Mouse (Mus musculus): ENCODE results near the gene Ccdc88c. TPM values are rescaled to one million over a fixed set of nuclear protein-coding genes. Genes with fewer than 3 reads are reported as not detected.
A peak's percentile ranks its signal among the peaks of the same experiment; 100 is the strongest.

Ccdc88c gene
- polyA plus RNA-seq, 1 experiment from 2014 or later = 13.3 TPM

DNA sequence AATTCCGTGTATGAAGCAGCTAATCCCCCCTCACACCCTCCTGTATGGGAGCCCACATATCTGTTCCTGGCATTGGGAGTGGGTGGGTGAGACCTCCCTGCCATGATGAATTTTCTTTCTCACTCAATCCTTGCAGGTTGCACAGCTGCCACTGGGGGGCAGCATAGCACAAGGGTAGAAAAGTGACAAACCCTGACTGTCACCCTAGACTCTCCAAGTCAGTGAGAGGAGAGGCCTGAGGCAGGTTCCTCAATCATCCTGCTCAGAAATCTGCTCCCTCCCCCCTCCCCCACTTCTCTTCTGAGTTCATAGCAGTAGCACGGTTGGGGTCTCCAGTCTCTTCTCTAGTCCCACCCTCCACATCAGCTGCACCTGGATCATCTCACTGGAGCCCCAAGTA, 92.7 kb downstream of the Ccdc88c start:
- Histone ChIP-seq H3K36me3 (replicated peaks; ENCODE audit: control insufficient read depth, insufficient read depth) (peaks cover 71% of the 10 kb centered on the region), H3K4me3 (replicated peaks; ENCODE audit: low read length) (no peak overlapping the region), H3K9me3 (ENCODE audit: control insufficient read depth, low read length) (no peaks in the 10 kb centered on the region), H3K27me3 (ENCODE audit: control insufficient read depth, insufficient read depth, low read length) (no peaks in the 10 kb centered on the region), H3K27ac (no peak overlapping the region), H3K9ac (no peak overlapping the region), H3K4me2 (replicated peaks) (no peak overlapping the region), H3K4me1 (replicated peaks; ENCODE audit: control insufficient read depth, insufficient read depth, low read length) (no peaks in the 10 kb centered on the region)
- ATAC-seq (ENCODE audit: low FRiP score) = peak; percentile 42; the same call in 1 of the 2 replicates
- 9% methylated on average over 2 of the region's 2 CpGs for WGBS
- peak; percentile 87 for DNase-seq (ENCODE audit: low spot score)

DNA sequence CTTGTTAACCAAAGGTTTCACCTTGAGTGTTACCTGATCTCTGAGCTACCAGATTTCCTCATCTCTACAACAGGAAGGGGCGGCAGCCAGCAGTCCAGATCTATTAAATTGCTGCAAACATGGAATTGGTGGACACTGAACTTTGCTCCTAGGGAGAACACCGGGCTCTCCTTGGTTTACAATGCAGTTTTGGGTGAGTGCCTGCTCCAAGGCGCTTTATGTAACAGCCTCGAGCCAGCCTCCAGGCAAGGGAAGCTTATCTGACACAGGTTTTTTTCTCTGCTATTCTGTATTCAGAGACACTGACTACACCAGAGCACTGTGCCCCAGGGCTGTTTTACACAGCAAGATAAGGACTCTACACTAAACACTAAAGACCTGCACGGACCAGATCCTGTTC, 94.1 kb downstream of the Ccdc88c start:
- Histone ChIP-seq H3K9ac (no peak overlapping the region), H3K9me3 (ENCODE audit: control insufficient read depth, low read length) (no peaks in the 10 kb centered on the region), H3K4me1 (replicated peaks; ENCODE audit: control insufficient read depth, insufficient read depth, low read length) (no peaks in the 10 kb centered on the region), H3K27ac (no peak overlapping the region), H3K27me3 (ENCODE audit: control insufficient read depth, insufficient read depth, low read length) (no peaks in the 10 kb centered on the region), H3K4me3 (replicated peaks; ENCODE audit: low read length) (no peak overlapping the region), H3K36me3 (replicated peaks; ENCODE audit: control insufficient read depth, insufficient read depth) (peaks cover 70% of the 10 kb centered on the region), H3K4me2 (replicated peaks) (no peak overlapping the region)
- ATAC-seq (ENCODE audit: low FRiP score) = no peak
- 91% methylated on average over 5 of the region's 5 CpGs for WGBS
- DNase-seq (ENCODE audit: low spot score) = no peak

DNA sequence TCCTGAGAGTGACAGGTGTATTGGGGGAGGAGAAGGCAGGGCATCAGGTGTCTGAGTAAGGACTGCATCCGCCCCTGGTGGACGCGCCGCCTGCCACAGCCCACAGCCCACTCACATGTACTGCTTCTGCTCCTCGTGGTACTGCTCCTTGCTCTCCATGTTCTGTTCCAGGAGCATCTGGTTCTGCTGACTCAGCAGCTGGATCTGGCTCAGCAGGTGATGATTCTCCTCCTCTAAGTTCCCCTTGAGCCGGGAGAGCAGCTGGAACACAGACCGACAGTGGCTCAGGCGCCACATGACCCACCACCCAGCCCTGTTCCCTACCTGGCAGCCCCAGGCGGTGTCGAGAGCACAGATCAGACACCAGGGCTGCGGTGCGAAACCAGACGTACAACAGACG, 97.2 kb downstream of the Ccdc88c start:
- ATAC-seq (ENCODE audit: low FRiP score) (no peak), DNase-seq (ENCODE audit: low spot score) (no peak)
- Histone ChIP-seq H3K36me3 (replicated peaks; ENCODE audit: control insufficient read depth, insufficient read depth) (peaks cover 63% of the 10 kb centered on the region), H3K27me3 (ENCODE audit: control insufficient read depth, insufficient read depth, low read length) (no peaks in the 10 kb centered on the region), H3K4me2 (replicated peaks) (no peak overlapping the region), H3K4me1 (replicated peaks; ENCODE audit: control insufficient read depth, insufficient read depth, low read length) (no peaks in the 10 kb centered on the region), H3K9ac (no peak overlapping the region), H3K9me3 (ENCODE audit: control insufficient read depth, low read length) (no peaks in the 10 kb centered on the region), H3K27ac (no peak overlapping the region), H3K4me3 (replicated peaks; ENCODE audit: low read length) (no peak overlapping the region)
- WGBS = 94% methylated on average over 14 of the region's 14 CpGs

DNA sequence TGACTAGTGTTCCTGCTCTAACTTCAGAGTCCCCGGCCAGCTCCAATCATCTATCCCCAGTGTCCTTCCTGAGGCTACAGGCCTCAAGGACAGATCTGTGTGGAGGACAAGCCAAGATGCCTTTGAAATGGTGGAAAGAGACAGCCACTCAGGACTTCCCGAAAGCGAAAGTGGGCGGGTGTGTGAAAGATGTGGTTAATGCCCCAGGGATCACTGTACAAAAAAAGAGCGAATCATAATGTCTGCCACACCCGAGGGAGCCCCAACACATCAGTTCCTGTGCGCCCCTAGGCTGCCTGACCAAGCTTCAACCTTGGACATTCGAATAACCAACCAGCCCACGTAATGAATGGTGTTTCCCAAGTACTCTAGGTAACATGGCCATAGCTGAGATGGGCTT, 100.6 kb downstream of the Ccdc88c start:
- Histone ChIP-seq H3K4me2 (replicated peaks) (no peak overlapping the region), H3K4me1 (replicated peaks; ENCODE audit: control insufficient read depth, insufficient read depth, low read length) (no peaks in the 10 kb centered on the region), H3K9me3 (ENCODE audit: control insufficient read depth, low read length) (no peaks in the 10 kb centered on the region), H3K4me3 (replicated peaks; ENCODE audit: low read length) (no peak overlapping the region), H3K27me3 (ENCODE audit: control insufficient read depth, insufficient read depth, low read length) (no peaks in the 10 kb centered on the region), H3K27ac (no peak overlapping the region), H3K36me3 (replicated peaks; ENCODE audit: control insufficient read depth, insufficient read depth) (peaks cover 46% of the 10 kb centered on the region), H3K9ac (no peak overlapping the region)
- WGBS = 95% methylated on average over 9 of the region's 9 CpGs
- no peak for DNase-seq (ENCODE audit: low spot score)
- ATAC-seq (ENCODE audit: low FRiP score) = no peak

DNA sequence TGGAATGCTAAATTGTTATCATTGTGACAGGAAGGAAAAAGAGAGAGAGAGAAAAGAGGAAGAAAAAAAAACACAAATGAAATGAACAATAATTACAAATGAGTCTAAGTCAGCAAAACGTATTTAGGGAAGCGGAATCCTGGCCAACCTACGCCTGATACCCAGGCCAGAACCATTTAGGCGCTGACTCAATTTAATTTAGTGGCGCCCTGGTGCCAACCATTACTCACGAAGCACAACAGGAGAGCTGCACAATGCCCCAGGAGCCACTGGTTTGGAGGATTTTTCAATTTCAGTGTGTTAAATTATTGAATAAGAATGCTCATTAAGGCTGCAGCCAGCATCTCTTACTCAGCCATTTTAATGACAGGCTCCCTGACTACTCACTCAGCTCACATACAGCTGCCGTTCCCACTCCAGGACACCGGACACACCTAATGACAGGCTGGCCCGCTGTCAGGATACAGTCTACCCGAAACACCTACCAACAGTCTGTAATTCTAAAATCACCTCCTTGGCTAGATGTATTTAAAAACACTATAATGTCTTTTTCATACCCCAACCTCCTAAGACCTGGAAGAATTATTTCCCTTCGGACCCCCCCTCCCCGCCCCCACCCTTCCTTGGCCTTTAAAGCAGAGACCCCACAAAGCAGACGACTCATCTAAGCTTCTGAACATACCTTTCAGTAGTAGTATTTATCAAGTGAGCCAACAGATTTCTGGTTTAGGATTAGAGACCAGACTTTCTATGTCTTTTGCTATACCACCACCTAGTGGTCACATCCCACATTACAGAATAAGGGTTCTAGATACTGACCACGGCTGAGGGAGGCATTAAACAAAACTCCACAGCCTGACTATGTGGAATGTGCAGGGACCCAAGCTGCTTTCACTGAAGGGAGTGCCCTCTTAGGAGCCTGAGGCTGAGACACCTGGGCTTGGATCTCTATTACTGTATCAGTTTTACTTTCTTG, 102.9 kb downstream of the Ccdc88c start:
- Histone ChIP-seq H3K4me2 (replicated peaks) (no peak overlapping the region), H3K4me1 (replicated peaks; ENCODE audit: control insufficient read depth, insufficient read depth, low read length) (no peaks in the 10 kb centered on the region), H3K9ac (no peak overlapping the region), H3K27me3 (ENCODE audit: control insufficient read depth, insufficient read depth, low read length) (no peaks in the 10 kb centered on the region), H3K9me3 (ENCODE audit: control insufficient read depth, low read length) (no peaks in the 10 kb centered on the region), H3K36me3 (replicated peaks; ENCODE audit: control insufficient read depth, insufficient read depth) (peaks cover 52% of the 10 kb centered on the region), H3K4me3 (replicated peaks; ENCODE audit: low read length) (no peak overlapping the region), H3K27ac (0 out of 2 replicates have a peak overlapping the region, but pooled peaks have one; percentile 6)
- WGBS = 64% methylated on average over 14 of the region's 14 CpGs
- ATAC-seq (ENCODE audit: low FRiP score) (peak; percentile 65), DNase-seq (ENCODE audit: low spot score) (peak; percentile 93)

DNA sequence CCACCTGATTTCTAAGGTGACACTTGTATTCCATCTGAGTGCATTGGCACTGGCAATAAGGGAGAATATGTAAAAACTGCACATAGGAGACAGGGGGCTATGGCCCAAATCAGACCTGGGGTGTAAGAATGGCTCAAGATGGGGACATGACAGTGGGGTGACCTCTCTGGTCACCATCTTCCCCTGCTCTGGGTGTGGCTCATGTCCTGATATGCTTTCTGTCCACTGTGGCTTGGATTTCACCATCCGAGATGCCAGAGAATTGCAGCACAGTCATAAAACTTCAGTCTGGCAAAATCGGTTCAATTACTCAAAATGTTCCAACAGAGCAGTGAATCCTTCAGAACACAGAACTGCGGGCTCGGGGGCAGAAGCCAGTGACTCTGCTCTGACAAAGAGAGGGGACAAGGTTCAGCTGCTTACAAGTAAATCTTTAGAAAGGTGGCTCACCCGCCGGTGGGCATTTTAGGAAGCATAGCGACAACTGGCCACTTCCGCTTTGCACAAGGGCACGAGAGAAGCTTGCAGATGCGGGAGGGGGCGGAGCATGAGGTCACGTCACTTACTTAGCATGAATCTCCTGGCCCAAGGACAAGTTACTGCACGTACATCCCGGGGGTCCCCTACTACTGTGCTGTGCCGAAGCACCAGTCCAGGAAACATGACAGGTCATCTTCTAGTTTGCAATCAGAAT, 104.1 kb downstream of the Ccdc88c start:
- no peak overlapping the region for H3K4me3 ChIP-seq (replicated peaks; ENCODE audit: low read length)
- no peaks in the 10 kb centered on the region for H3K4me1 ChIP-seq (replicated peaks; ENCODE audit: control insufficient read depth, insufficient read depth, low read length)
- 86% methylated on average over 15 of the region's 15 CpGs for WGBS
- H3K27me3 ChIP-seq (ENCODE audit: control insufficient read depth, insufficient read depth, low read length) = no peaks in the 10 kb centered on the region
- H3K9ac ChIP-seq = no peak overlapping the region
- H3K36me3 ChIP-seq (replicated peaks; ENCODE audit: control insufficient read depth, insufficient read depth) = peaks cover 48% of the 10 kb centered on the region
- H3K4me2 ChIP-seq (replicated peaks) = no peak overlapping the region
- ATAC-seq (ENCODE audit: low FRiP score) (no peak), DNase-seq (ENCODE audit: low spot score) (no peak)
- no peak overlapping the region for H3K27ac ChIP-seq
- no peaks in the 10 kb centered on the region for H3K9me3 ChIP-seq (ENCODE audit: control insufficient read depth, low read length)

DNA sequence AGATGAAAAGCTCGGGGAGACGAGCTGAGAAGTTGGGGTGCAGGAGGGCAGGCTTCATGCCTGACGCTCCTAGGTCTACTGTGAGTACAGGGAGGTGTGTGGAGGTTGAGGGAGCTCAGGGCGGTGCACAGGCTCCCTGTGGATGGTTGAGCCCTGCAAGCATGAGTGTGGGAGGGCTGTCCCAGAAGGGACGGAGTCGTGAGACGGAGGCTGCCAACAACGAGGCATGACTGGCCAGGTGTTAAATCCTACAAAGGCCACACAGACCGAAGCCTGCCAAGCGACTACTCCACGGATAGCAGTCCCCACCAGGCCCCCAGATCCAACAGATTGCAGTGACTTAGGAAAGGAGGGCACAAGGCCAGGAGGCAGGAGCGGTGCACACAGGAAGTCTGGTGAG, 118.1 kb downstream of the Ccdc88c start:
- Histone ChIP-seq H3K4me3 (replicated peaks; ENCODE audit: low read length) (no peak overlapping the region), H3K9ac (no peak overlapping the region), H3K4me1 (replicated peaks; ENCODE audit: control insufficient read depth, insufficient read depth, low read length) (peaks cover 8% of the 10 kb centered on the region; the same call in 1 of the 2 replicates), H3K9me3 (ENCODE audit: control insufficient read depth, low read length) (no peaks in the 10 kb centered on the region), H3K27ac (no peak overlapping the region), H3K4me2 (replicated peaks) (no peak overlapping the region), H3K27me3 (ENCODE audit: control insufficient read depth, insufficient read depth, low read length) (peaks cover 4% of the 10 kb centered on the region; the same call in 1 of the 2 replicates), H3K36me3 (replicated peaks; ENCODE audit: control insufficient read depth, insufficient read depth) (peaks cover 26% of the 10 kb centered on the region)
- 84% methylated on average over 12 of the region's 12 CpGs for WGBS
- no peak for DNase-seq (ENCODE audit: low spot score)
- ATAC-seq (ENCODE audit: low FRiP score) = no peak

DNA sequence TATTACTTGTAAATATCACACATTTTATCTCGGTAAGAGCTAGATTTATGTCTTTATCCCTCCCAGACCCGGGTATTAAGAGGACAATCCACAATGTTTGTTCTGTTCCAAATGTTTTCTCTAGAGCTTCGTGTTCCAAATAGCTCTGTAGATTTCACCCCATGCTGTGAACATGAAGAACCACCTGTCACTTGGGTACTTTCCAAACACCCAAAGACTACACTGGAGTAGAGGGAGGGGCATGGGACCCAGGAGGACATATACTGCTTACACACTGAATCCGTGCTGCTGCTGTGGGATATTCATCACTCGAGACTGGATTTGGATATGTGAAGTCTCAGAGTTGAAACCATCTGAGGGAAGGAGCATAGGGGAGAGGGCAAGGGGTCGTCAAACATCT, 119.1 kb downstream of the Ccdc88c start:
- Histone ChIP-seq H3K4me2 (replicated peaks) (no peak overlapping the region), H3K36me3 (replicated peaks; ENCODE audit: control insufficient read depth, insufficient read depth) (peaks cover 21% of the 10 kb centered on the region), H3K4me1 (replicated peaks; ENCODE audit: control insufficient read depth, insufficient read depth, low read length) (peaks cover 8% of the 10 kb centered on the region; the same call in 1 of the 2 replicates), H3K27me3 (ENCODE audit: control insufficient read depth, insufficient read depth, low read length) (peaks cover 4% of the 10 kb centered on the region; the same call in 1 of the 2 replicates), H3K4me3 (replicated peaks; ENCODE audit: low read length) (no peak overlapping the region), H3K9ac (no peak overlapping the region), H3K27ac (no peak overlapping the region), H3K9me3 (ENCODE audit: control insufficient read depth, low read length) (no peaks in the 10 kb centered on the region)
- DNase-seq (ENCODE audit: low spot score) (no peak), ATAC-seq (ENCODE audit: low FRiP score) (no peak)
- WGBS = 69% methylated on average over 6 of the region's 6 CpGs
